ENCODE assay signal across 8 mouse cellular contexts in the genomic region with DNA sequence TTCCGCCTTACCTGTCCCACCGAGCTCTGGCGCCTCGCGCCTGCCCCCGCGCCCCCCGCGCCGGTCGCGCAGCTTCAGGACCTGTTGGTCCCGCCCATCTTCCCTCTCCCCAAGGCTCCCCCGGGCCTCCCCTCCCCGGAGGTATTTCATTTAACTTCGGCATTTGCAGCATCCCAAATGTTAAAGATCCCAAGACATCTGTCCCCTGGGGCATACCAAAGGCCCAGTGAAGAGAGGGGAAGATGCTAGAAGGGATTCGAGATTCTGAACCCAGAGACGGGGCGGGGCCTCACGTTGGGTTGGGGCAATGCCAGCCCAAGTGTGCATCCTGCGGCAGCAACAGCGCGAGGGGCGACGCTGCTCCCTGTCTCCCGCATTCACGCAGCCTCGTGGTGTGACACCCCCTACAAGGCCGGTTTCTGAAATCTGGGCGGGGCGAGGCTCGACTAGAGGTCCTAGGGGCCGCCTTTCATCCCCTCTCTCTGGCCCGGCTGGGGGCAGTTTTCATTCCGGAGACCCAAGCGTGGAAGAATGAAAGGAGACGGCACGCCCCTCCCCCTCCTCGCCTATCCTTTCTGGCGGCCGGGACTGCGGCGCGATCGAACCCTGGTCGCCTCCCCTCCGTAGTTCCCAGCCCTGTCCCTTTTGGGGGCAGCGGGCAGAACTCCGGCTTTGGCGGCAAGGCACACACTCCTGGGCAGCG. TPM values are rescaled to one million over a fixed set of nuclear protein-coding genes. Genes with fewer than 3 reads are reported as not detected.
A peak's percentile ranks its signal among the peaks of the same experiment; 100 is the strongest.
DNase-seq lines count a peak whose midpoint lies in the region; ATAC-seq lines count a peak whose summit lies in the region.

Gene Inava, minus strand, starts transcription at position 373 of the 703 bp plus-strand sequence.

- peak; percentile 11 for DNase-seq in spleen, adult 12 weeks (ENCODE audit: low spot score)
- DNase-seq in spleen, postnatal 4 days (ENCODE audit: low spot score in 2 of 2), result no peak
- peak; percentile 87 for DNase-seq in forebrain, embryonic 14.5 days (ENCODE audit: low spot score)
- DNase-seq in MN1 (ENCODE audit: low spot score), result no peak

- H3K4me3 ChIP-seq in forebrain, embryonic 14.5 days (ENCODE audit: low read depth, low read length), result peak within 1 kb of the TSS; percentile 51
- peak within 1 kb of the TSS; percentile 62 for H3K4me3 ChIP-seq in kidney, embryonic 14.5 days (ENCODE audit: low read length)
- H3K4me3 ChIP-seq in liver, embryonic 15.5 days (replicated peaks), result peak within 1 kb of the TSS; percentile 56
- peak within 1 kb of the TSS; percentile 44 for H3K4me3 ChIP-seq in neural tube, embryonic 14.5 days (ENCODE audit: low read depth, low read length)

- ATAC-seq in cerebellum, adult (ENCODE audit: insufficient number of reproducible peaks, low FRiP score, low TSS enrichment), result peak; percentile 45; the same call in 1 of the 2 replicates
- peak; percentile 85 for ATAC-seq in forebrain, embryonic 14.5 days
- peak; percentile 87 for ATAC-seq in kidney, embryonic 14.5 days (ENCODE audit: low FRiP score, low TSS enrichment)
- peak; percentile 18; the same call in 1 of the 2 replicates for ATAC-seq in liver, embryonic 15.5 days (ENCODE audit: insufficient read depth)
- ATAC-seq in neural tube, embryonic 14.5 days (ENCODE audit: low read depth), result peak; percentile 80

- H3K36me3 ChIP-seq in forebrain, embryonic 14.5 days (ENCODE audit: control insufficient read depth, insufficient read depth, low read length), result no peaks in the 10 kb centered on the region
- H3K36me3 ChIP-seq in kidney, embryonic 14.5 days (ENCODE audit: control insufficient read depth, insufficient read depth, low read length), result no peaks in the 10 kb centered on the region
- no peaks in the 10 kb centered on the region for H3K36me3 ChIP-seq in liver, embryonic 15.5 days (replicated peaks)
- no peaks in the 10 kb centered on the region for H3K36me3 ChIP-seq in neural tube, embryonic 14.5 days (ENCODE audit: control insufficient read depth, insufficient read depth, low read length)

- WGBS in forebrain, embryonic 14.5 days, result 1% methylated on average over 46 of the region's 51 CpGs
- under 1% methylated on average over 44 of the region's 51 CpGs for WGBS in kidney, embryonic 14.5 days
- under 1% methylated on average over 51 of the region's 51 CpGs for WGBS in liver, embryonic 15.5 days (ENCODE audit: insufficient replicate concordance)
- WGBS in neural tube, embryonic 14.5 days, result under 1% methylated on average over 41 of the region's 51 CpGs

- H3K27ac ChIP-seq in forebrain, embryonic 14.5 days (ENCODE audit: low read depth, low read length), result peak within 1 kb of the TSS; percentile 52; the same call in 1 of the 2 replicates
- H3K27ac ChIP-seq in kidney, embryonic 14.5 days (ENCODE audit: low read depth, low read length), result peak within 1 kb of the TSS; percentile 63; the same call in 1 of the 2 replicates
- H3K27ac ChIP-seq in liver, embryonic 15.5 days (replicated peaks), result no peak within 1 kb of the TSS
- no peak within 1 kb of the TSS for H3K27ac ChIP-seq in neural tube, embryonic 14.5 days (ENCODE audit: low read depth, low read length)

- H3K4me2 ChIP-seq in forebrain, embryonic 14.5 days (ENCODE audit: low read length), result peak within 1 kb of the TSS; percentile 76
- peak within 1 kb of the TSS; percentile 52 for H3K4me2 ChIP-seq in kidney, embryonic 14.5 days (replicated peaks; ENCODE audit: low read depth, low read length)
- peak within 1 kb of the TSS; percentile 75 for H3K4me2 ChIP-seq in liver, embryonic 15.5 days
- peak within 1 kb of the TSS; percentile 82 for H3K4me2 ChIP-seq in neural tube, embryonic 14.5 days (ENCODE audit: low read depth, low read length)

- peaks cover 30% of the 10 kb centered on the region for H3K4me1 ChIP-seq in forebrain, embryonic 14.5 days (ENCODE audit: control insufficient read depth, insufficient read depth, low read length)
- H3K4me1 ChIP-seq in kidney, embryonic 14.5 days (ENCODE audit: control insufficient read depth, insufficient read depth, low read length), result peaks cover 37% of the 10 kb centered on the region
- H3K4me1 ChIP-seq in liver, embryonic 15.5 days (replicated peaks), result peaks cover 19% of the 10 kb centered on the region
- H3K4me1 ChIP-seq in neural tube, embryonic 14.5 days (ENCODE audit: control insufficient read depth, insufficient read depth, low read length), result peaks cover 16% of the 10 kb centered on the region; the same call in 1 of the 2 replicates

- no peaks in the 10 kb centered on the region for H3K27me3 ChIP-seq in forebrain, embryonic 14.5 days (replicated peaks; ENCODE audit: control insufficient read depth, insufficient read depth, low read length)
- no peaks in the 10 kb centered on the region for H3K27me3 ChIP-seq in kidney, embryonic 14.5 days (ENCODE audit: control insufficient read depth, insufficient read depth, low read length)
- peaks cover 78% of the 10 kb centered on the region for H3K27me3 ChIP-seq in liver, embryonic 15.5 days
- H3K27me3 ChIP-seq in neural tube, embryonic 14.5 days (ENCODE audit: control insufficient read depth, insufficient read depth, low read length), result no peaks in the 10 kb centered on the region

- H3K9me3 ChIP-seq in forebrain, embryonic 14.5 days (replicated peaks; ENCODE audit: control insufficient read depth, low read length), result no peaks in the 10 kb centered on the region
- H3K9me3 ChIP-seq in kidney, embryonic 14.5 days (ENCODE audit: control insufficient read depth, low read length), result no peaks in the 10 kb centered on the region
- H3K9me3 ChIP-seq in liver, embryonic 15.5 days (replicated peaks), result no peaks in the 10 kb centered on the region
- no peaks in the 10 kb centered on the region for H3K9me3 ChIP-seq in neural tube, embryonic 14.5 days (ENCODE audit: control insufficient read depth, low read length)

- peak within 1 kb of the TSS; percentile 74 for H3K9ac ChIP-seq in forebrain, embryonic 14.5 days (ENCODE audit: low read length)
- H3K9ac ChIP-seq in kidney, embryonic 14.5 days (ENCODE audit: low read depth, low read length), result peak within 1 kb of the TSS; percentile 65
- H3K9ac ChIP-seq in liver, embryonic 15.5 days, result no peak within 1 kb of the TSS
- H3K9ac ChIP-seq in neural tube, embryonic 14.5 days (replicated peaks; ENCODE audit: low read depth, low read length), result peak within 1 kb of the TSS; percentile 43

RNA-seq across cellular contexts. Expression of gene Inava, which starts in this region (rescaled TPM):
- polyA plus RNA-seq in forebrain, embryonic 14.5 days (2014; fragmentation: Nextera tagmentation; extraction: Ambion mirVana), result 5.2 and 5.9 TPM in 2 replicates
- polyA plus RNA-seq in kidney, embryonic 14.5 days (2014; fragmentation: Nextera tagmentation; extraction: Ambion mirVana), result 10.4 and 22.8 TPM in 2 replicates
- polyA plus RNA-seq in liver, embryonic 15.5 days (2015; fragmentation: Nextera tagmentation; extraction: Ambion mirVana), result 0.18 and 0.31 TPM in 2 replicates
- 2.3 and 2.6 TPM in 2 replicates for polyA plus RNA-seq in neural tube, embryonic 14.5 days (2014; fragmentation: Nextera tagmentation; extraction: Ambion mirVana)

Comparison
In these comparisons a context has a peak if more than half of its experiments do, and no peak if none do; other contexts are left out.
1. DNase-seq: peak in spleen, adult 12 weeks (single experiment) and forebrain, embryonic 14.5 days (single experiment); none in spleen, postnatal 4 days (0 of 2) and MN1 (single experiment).
2. Peak in ATAC-seq, H3K4me3 ChIP-seq and H3K4me2 ChIP-seq in liver, embryonic 15.5 days; RNA of the gene not detected or under 1 TPM.
3. ATAC-seq: peak in every context shown above with its lines; median percentile 87 in kidney, embryonic 14.5 days; 85 in forebrain, embryonic 14.5 days; 80 in neural tube, embryonic 14.5 days; 45 in cerebellum, adult; 18 in liver, embryonic 15.5 days.
4. H3K27ac ChIP-seq: peak in forebrain, embryonic 14.5 days (single experiment) and kidney, embryonic 14.5 days (single experiment); none in liver, embryonic 15.5 days (single experiment) and neural tube, embryonic 14.5 days (single experiment).
5. Peak in every context shown above with its lines, with median percentiles within 50 percentile points of each other: H3K4me2 ChIP-seq and H3K4me3 ChIP-seq.